Mouse (Mus musculus) thymus, postnatal 0 days (tissue): ENCODE data around the gene Eif5. TPM values are rescaled to one million over a fixed set of nuclear protein-coding genes. Genes with fewer than 3 reads are reported as not detected.
A peak's percentile ranks its signal among the peaks of the same experiment; 100 is the strongest.
"Not testable (repeated sequence)": the region's sequence is repeated elsewhere in the genome, so short reads cannot be mapped to it uniquely, and the experiment has no call there.

Source experiments
- DNase-seq: peaks from one replicate; pipeline ENCODE4 v3.0.0-alpha.2; 2015; ENCODE audit warnings: low spot score
- polyA plus RNA-seq: library from polyadenylated mRNA; unstranded; fragments of >200 nt; fragmentation: Nextera tagmentation; extraction: Ambion mirVana; gene quantifications from 2 replicates; pipeline ENCODE4 v1.2.1, GENCODE M21; 2015

Eif5 gene
- polyA plus RNA-seq: 660 and 662 TPM in 2 replicates

GRCm38 (mm10) chr12:111537796-111538291, at the start of gene Eif5:
Gene Eif5 (plus strand): TSS chr12:111538016.
- peak; percentile 98 for DNase-seq

- no peak for DNase-seq
Observed at GRCm38 (mm10) chr12:111489261-111489865, 48.5 kb upstream of the Eif5 start.

GRCm38 (mm10) chr12:111494931-111495330, 42.9 kb upstream of the Eif5 start:
- no peak for DNase-seq

- DNase-seq: no peak
Observed at GRCm38 (mm10) chr12:111497076-111497475, 40.7 kb upstream of the Eif5 start.

- DNase-seq: no peak
Observed at GRCm38 (mm10) chr12:111499617-111500016, 38.2 kb upstream of the Eif5 start.

- no peak for DNase-seq
Observed at GRCm38 (mm10) chr12:111500725-111501124, 37.1 kb upstream of the Eif5 start.

GRCm38 (mm10) chr12:111503063-111503567, 34.7 kb upstream of the Eif5 start:
- DNase-seq: peak; percentile 15

GRCm38 (mm10) chr12:111503571-111503970, 34.2 kb upstream of the Eif5 start:
- no peak for DNase-seq

GRCm38 (mm10) chr12:111504904-111505303, 32.9 kb upstream of the Eif5 start:
- DNase-seq: peak; percentile 67

- DNase-seq: peak; percentile 6
Observed at GRCm38 (mm10) chr12:111507001-111507400, 30.8 kb upstream of the Eif5 start.

GRCm38 (mm10) chr12:111507962-111508361, 29.9 kb upstream of the Eif5 start:
- DNase-seq: no peak

GRCm38 (mm10) chr12:111508438-111508837, 29.4 kb upstream of the Eif5 start:
- not testable (repeated sequence) for DNase-seq

- no peak for DNase-seq
Observed at GRCm38 (mm10) chr12:111512572-111513063, 25.2 kb upstream of the Eif5 start.

- no peak for DNase-seq
Observed at GRCm38 (mm10) chr12:111513673-111514072, 24.1 kb upstream of the Eif5 start.

- no peak for DNase-seq
Observed at GRCm38 (mm10) chr12:111514231-111514792, 23.5 kb upstream of the Eif5 start.

- DNase-seq: no peak
Observed at GRCm38 (mm10) chr12:111514874-111515649, 22.8 kb upstream of the Eif5 start.

GRCm38 (mm10) chr12:111515920-111516319, 21.9 kb upstream of the Eif5 start:
- no peak for DNase-seq

- DNase-seq: peak; percentile 42
Observed at GRCm38 (mm10) chr12:111516826-111517225, 21.0 kb upstream of the Eif5 start.

GRCm38 (mm10) chr12:111517901-111518300, 19.9 kb upstream of the Eif5 start:
- no peak for DNase-seq

GRCm38 (mm10) chr12:111518391-111518790, 19.4 kb upstream of the Eif5 start:
- no peak for DNase-seq

GRCm38 (mm10) chr12:111519821-111520220, 18.0 kb upstream of the Eif5 start:
- no peak for DNase-seq

- DNase-seq: no peak
Observed at GRCm38 (mm10) chr12:111520994-111521393, 16.8 kb upstream of the Eif5 start.
